26 mouse cellular contexts compared by ENCODE assay signal in genomic region chr15:94868372-94868771, GRCm38 (mm10).
DNase-seq lines count a peak whose midpoint lies in the region; ATAC-seq lines count a peak whose summit lies in the region.
"Had no signal": no experiment of that assay in that cellular context is flagged by ENCODE, and none has a peak within 500 bp of the region (broad histone marks: within the 10 kb centered on the region; RNA-seq: fewer than 3 reads in every experiment).

No protein-coding gene starts in this region.

- H3K9me3 ChIP-seq in forebrain, embryonic 13.5 days (replicated peaks): no peaks in the 10 kb centered on the region
- no peaks in the 10 kb centered on the region for H3K9me3 ChIP-seq in forebrain, embryonic 10.5 days
- H3K9me3 ChIP-seq in forebrain, embryonic 15.5 days: no peaks in the 10 kb centered on the region
- no peaks in the 10 kb centered on the region for H3K9me3 ChIP-seq in forebrain, embryonic 11.5 days (ENCODE audit: control insufficient read depth, low read length)
- no peaks in the 10 kb centered on the region for H3K9me3 ChIP-seq in forebrain, embryonic 16.5 days (ENCODE audit: control insufficient read depth, low read length)
- H3K9me3 ChIP-seq: embryonic facial prominence, embryonic 13.5 days; embryonic facial prominence, embryonic 15.5 days had no signal

- H3K27me3 ChIP-seq in forebrain, embryonic 13.5 days: no peaks in the 10 kb centered on the region
- no peaks in the 10 kb centered on the region for H3K27me3 ChIP-seq in forebrain, embryonic 10.5 days (ENCODE audit: poor library complexity, severe bottlenecking)
- no peaks in the 10 kb centered on the region for H3K27me3 ChIP-seq in forebrain, embryonic 15.5 days
- H3K27me3 ChIP-seq in forebrain, embryonic 11.5 days (ENCODE audit: control insufficient read depth, insufficient read depth, low read length): no peaks in the 10 kb centered on the region
- no peaks in the 10 kb centered on the region for H3K27me3 ChIP-seq in forebrain, embryonic 16.5 days (replicated peaks; ENCODE audit: control insufficient read depth, insufficient read depth, low read length)
- H3K27me3 ChIP-seq: CH12.LX; embryonic facial prominence, embryonic 13.5 days; embryonic facial prominence, embryonic 15.5 days; Patski had no signal

- H3K4me1 ChIP-seq in forebrain, embryonic 13.5 days: no peaks in the 10 kb centered on the region
- peaks cover 5% of the 10 kb centered on the region for H3K4me1 ChIP-seq in forebrain, embryonic 10.5 days
- peaks cover 16% of the 10 kb centered on the region for H3K4me1 ChIP-seq in forebrain, embryonic 15.5 days
- no peaks in the 10 kb centered on the region for H3K4me1 ChIP-seq in forebrain, embryonic 11.5 days (replicated peaks; ENCODE audit: control insufficient read depth, insufficient read depth, low read length)
- peaks cover 6% of the 10 kb centered on the region for H3K4me1 ChIP-seq in forebrain, embryonic 16.5 days (replicated peaks; ENCODE audit: control insufficient read depth, insufficient read depth, low read length)
- H3K4me1 ChIP-seq: embryonic facial prominence, embryonic 13.5 days; embryonic facial prominence, embryonic 15.5 days had no signal

- no peak overlapping the region for H3K4me2 ChIP-seq in forebrain, embryonic 13.5 days
- no peak overlapping the region for H3K4me2 ChIP-seq in forebrain, embryonic 15.5 days (replicated peaks)
- no peak overlapping the region for H3K4me2 ChIP-seq in forebrain, embryonic 11.5 days (ENCODE audit: low read depth, low read length, severe bottlenecking)
- H3K4me2 ChIP-seq in forebrain, embryonic 16.5 days (ENCODE audit: low read length): no peak overlapping the region
- H3K4me2 ChIP-seq: embryonic facial prominence, embryonic 13.5 days; embryonic facial prominence, embryonic 15.5 days had no signal

- 59% methylated on average over 5 of the region's 5 CpGs for WGBS in forebrain, embryonic 13.5 days
- WGBS in forebrain, embryonic 10.5 days: 90% methylated on average over 5 of the region's 5 CpGs
- WGBS in forebrain, embryonic 15.5 days: 39% methylated on average over 5 of the region's 5 CpGs
- 86% methylated on average over 5 of the region's 5 CpGs for WGBS in forebrain, embryonic 11.5 days
- WGBS in forebrain, embryonic 16.5 days: 37% methylated on average over 5 of the region's 5 CpGs

- H3K4me3 ChIP-seq in forebrain, embryonic 13.5 days: no peak overlapping the region
- H3K4me3 ChIP-seq in forebrain, embryonic 10.5 days: no peak overlapping the region
- H3K4me3 ChIP-seq in forebrain, embryonic 15.5 days: no peak overlapping the region
- H3K4me3 ChIP-seq in forebrain, embryonic 11.5 days (ENCODE audit: low read depth, low read length): no peak overlapping the region
- H3K4me3 ChIP-seq in forebrain, embryonic 16.5 days (replicated peaks; ENCODE audit: low read length): no peak overlapping the region
- H3K4me3 ChIP-seq: embryonic facial prominence, embryonic 13.5 days; embryonic facial prominence, embryonic 15.5 days; erythroblast, embryonic 14.5 days had no signal

- DNase-seq in forebrain, embryonic 10.5 days (ENCODE audit: extremely low spot score, low spot score): no peak
- DNase-seq in forebrain, embryonic 11.5 days (ENCODE audit: low spot score): no peak
- DNase-seq in brain, adult 2 months (ENCODE audit: low read depth, low spot score): peak; percentile 33
- DNase-seq in spleen, postnatal 4 days (ENCODE audit: low spot score in 2 of 2): no peak
- DNase-seq: adrenal gland, adult 8-10 months; adrenal gland, postnatal 25 days; B cell, adult 2 months; cerebellum, adult 11 months; cerebellum, adult 18-20 months; cerebellum, adult 8-10 months; cerebellum, adult 9-11 months; cerebellum, postnatal 14 days; cerebellum, postnatal 36 days; embryo, embryonic 11 days had no signal

- no peak overlapping the region for H3K27ac ChIP-seq in forebrain, embryonic 13.5 days
- no peak overlapping the region for H3K27ac ChIP-seq in forebrain, embryonic 10.5 days
- H3K27ac ChIP-seq in forebrain, embryonic 15.5 days (replicated peaks): peak overlapping the region; percentile 33; the same call in 1 of the 2 replicates
- H3K27ac ChIP-seq in forebrain, embryonic 11.5 days (ENCODE audit: low read depth, low read length): no peak overlapping the region
- no peak overlapping the region; the same call in 1 of the 2 replicates for H3K27ac ChIP-seq in forebrain, embryonic 16.5 days (ENCODE audit: low read length)
- H3K27ac ChIP-seq: embryonic facial prominence, embryonic 13.5 days; embryonic facial prominence, embryonic 15.5 days had no signal

- no peaks in the 10 kb centered on the region for H3K36me3 ChIP-seq in forebrain, embryonic 13.5 days (ENCODE audit: poor library complexity, severe bottlenecking)
- no peaks in the 10 kb centered on the region for H3K36me3 ChIP-seq in forebrain, embryonic 10.5 days (replicated peaks)
- no peaks in the 10 kb centered on the region for H3K36me3 ChIP-seq in forebrain, embryonic 15.5 days
- H3K36me3 ChIP-seq in forebrain, embryonic 11.5 days (ENCODE audit: control insufficient read depth, insufficient read depth, low read length): no peaks in the 10 kb centered on the region
- H3K36me3 ChIP-seq in forebrain, embryonic 16.5 days (ENCODE audit: control insufficient read depth, insufficient read depth): no peaks in the 10 kb centered on the region
- H3K36me3 ChIP-seq: embryonic facial prominence, embryonic 13.5 days; embryonic facial prominence, embryonic 15.5 days; G1E had no signal

- no peak overlapping the region for H3K9ac ChIP-seq in forebrain, embryonic 13.5 days
- H3K9ac ChIP-seq in forebrain, embryonic 15.5 days (replicated peaks): no peak overlapping the region
- H3K9ac ChIP-seq in forebrain, embryonic 11.5 days (ENCODE audit: low read length): no peak overlapping the region
- no peak overlapping the region for H3K9ac ChIP-seq in forebrain, embryonic 16.5 days (replicated peaks; ENCODE audit: low read depth, low read length)
- H3K9ac ChIP-seq: embryonic facial prominence, embryonic 13.5 days; embryonic facial prominence, embryonic 15.5 days had no signal

- ATAC-seq in forebrain, embryonic 13.5 days: peak; percentile 57; the same call in 1 of the 2 replicates
- ATAC-seq in forebrain, embryonic 15.5 days (replicated peaks): peak; percentile 51; the same call in 1 of the 2 replicates
- no peak for ATAC-seq in forebrain, embryonic 11.5 days (replicated peaks; ENCODE audit: low FRiP score)
- ATAC-seq in forebrain, embryonic 16.5 days: peak; percentile 75
- no peak for ATAC-seq in erythroid progenitor cell, adult 5-6 weeks (replicated peaks; ENCODE audit: low FRiP score, poor library complexity, severe bottlenecking)
- ATAC-seq: activated CD4-positive, CD25-positive, alpha-beta regulatory T cell, adult 4 months; CD4-positive, CD25-positive, alpha-beta regulatory T cell, adult 4 months; Patski had no signal

Comparison
In these comparisons a context has a peak if more than half of its experiments do, and no peak if none do; other contexts are left out.
1. ATAC-seq: peak in forebrain, embryonic 13.5 days (single experiment), forebrain, embryonic 15.5 days (single experiment) and forebrain, embryonic 16.5 days (single experiment); none in forebrain, embryonic 11.5 days (single experiment) and erythroid progenitor cell, adult 5-6 weeks (single experiment).